Mouse (Mus musculus) lung, postnatal 0 days (tissue): Measurements from ENCODE around the gene Abhd2.

ENCODE experiments used
- CTCF ChIP-seq: IDR thresholded peaks from 2 replicates; pipeline ENCODE4 v1.5.1; 2016; ENCODE audit warnings: antibody characterized with exemption, mild to moderate bottlenecking
- EP300 ChIP-seq: IDR thresholded peaks from 2 replicates; pipeline ENCODE4 v1.6.1; 2016; ENCODE audit warnings: antibody characterized with exemption, mild to moderate bottlenecking, control low read depth

DNA sequence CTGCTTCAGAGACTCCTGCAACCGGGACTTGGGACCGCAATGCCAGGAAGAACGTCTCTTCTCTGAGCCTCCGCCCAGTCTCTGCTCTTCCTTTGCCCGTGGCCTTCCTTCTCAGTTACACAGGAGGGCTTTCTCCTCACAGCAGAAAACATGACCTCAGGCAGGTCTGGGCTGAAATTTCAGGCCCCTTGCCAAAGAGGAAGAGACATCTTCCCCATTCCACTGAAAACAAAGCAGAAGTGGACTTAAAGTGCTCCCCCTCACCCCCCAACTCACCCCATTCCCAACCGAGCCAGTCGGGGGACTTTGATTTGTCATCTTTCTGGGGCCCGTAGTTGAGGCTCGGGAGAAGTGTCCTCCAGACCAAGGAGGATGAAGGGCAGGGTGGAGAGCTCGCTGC lies 41.0 kb upstream of the Abhd2 start:
- TF ChIP-seq EP300 (no peak), CTCF (no peak)
